In the genomic region with DNA sequence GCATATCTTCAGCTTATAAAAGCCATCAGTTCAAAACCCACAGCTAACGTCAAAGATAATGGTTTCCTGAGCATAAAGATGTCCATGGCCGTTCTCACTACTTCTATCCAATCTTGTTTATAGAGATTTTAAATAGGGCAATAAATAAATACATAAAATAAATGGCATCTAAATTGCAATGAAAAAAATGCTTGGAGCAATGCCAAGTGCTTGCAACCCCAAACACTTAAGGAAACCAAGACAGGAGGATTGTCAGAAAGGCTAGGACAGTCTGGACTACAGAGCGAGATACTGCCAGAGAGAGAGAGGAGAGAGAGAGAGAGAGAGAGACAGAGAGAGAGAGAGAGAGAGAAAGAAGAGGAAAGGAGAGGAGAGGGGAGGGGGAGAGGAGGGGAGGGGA, we compare ENCODE assay signal across 31 mouse cellular contexts.
"Had no signal": no experiment of that assay in that cellular context is flagged by ENCODE, and none has a peak within 500 bp of the region (broad histone marks: within the 10 kb centered on the region; RNA-seq: fewer than 3 reads in every experiment).

No protein-coding gene starts in this region.

- ATAC-seq: liver, embryonic 12.5 days; liver, postnatal 0 days; lung, postnatal 0 days; midbrain, embryonic 13.5 days; midbrain, embryonic 15.5 days; midbrain, embryonic 16.5 days had no signal

- H3K9me3 ChIP-seq: limb, embryonic 10.5 days; limb, embryonic 12.5 days; limb, embryonic 13.5 days; limb, embryonic 15.5 days; liver, embryonic 12.5 days; liver, embryonic 13.5 days; liver, embryonic 15.5 days; lung, embryonic 15.5 days; megakaryocyte, embryonic 14.5 days; midbrain, embryonic 12.5 days; midbrain, embryonic 13.5 days; midbrain, embryonic 15.5 days; neural tube, embryonic 12.5 days had no signal

- DNase-seq: left cerebral cortex, postnatal 4 days; liver; liver, embryonic 13.5 days; liver, postnatal 0 days; lung, adult 18-20 months; lung, adult 2 months; lung, embryonic 14.5 days; lung, postnatal 10 days; lung, postnatal 14 days; lung, postnatal 36 days; lung, postnatal 4 days; midbrain, embryonic 14.5 days had no signal

- H3K4me2 ChIP-seq: limb, embryonic 12.5 days; limb, embryonic 13.5 days; limb, embryonic 15.5 days; liver, embryonic 11.5 days; liver, embryonic 12.5 days; liver, embryonic 13.5 days; liver, embryonic 15.5 days; lung, embryonic 14.5 days; lung, embryonic 15.5 days; midbrain, embryonic 12.5 days; midbrain, embryonic 13.5 days; midbrain, embryonic 15.5 days; neural tube, embryonic 12.5 days had no signal

- H3K36me3 ChIP-seq: limb, embryonic 10.5 days; limb, embryonic 12.5 days; limb, embryonic 13.5 days; limb, embryonic 15.5 days; liver, embryonic 12.5 days; liver, embryonic 13.5 days; liver, embryonic 15.5 days; lung, embryonic 15.5 days; midbrain, embryonic 12.5 days; midbrain, embryonic 13.5 days; midbrain, embryonic 15.5 days; neural tube, embryonic 12.5 days had no signal

- H3K27ac ChIP-seq: left cerebral cortex, adult 2 months; limb, embryonic 10.5 days; limb, embryonic 12.5 days; limb, embryonic 13.5 days; limb, embryonic 15.5 days; liver, embryonic 12.5 days; liver, embryonic 13.5 days; liver, embryonic 14.5 days; liver, embryonic 15.5 days; lung, embryonic 15.5 days; macrophage; midbrain, embryonic 12.5 days; midbrain, embryonic 13.5 days; midbrain, embryonic 15.5 days; neural tube, embryonic 12.5 days had no signal

- H3K4me3 ChIP-seq: left cerebral cortex, adult 2 months; limb, embryonic 10.5 days; limb, embryonic 12.5 days; limb, embryonic 13.5 days; limb, embryonic 15.5 days; liver, embryonic 12.5 days; liver, embryonic 13.5 days; liver, embryonic 15.5 days; lung, embryonic 15.5 days; megakaryocyte, embryonic 14.5 days; midbrain, embryonic 12.5 days; midbrain, embryonic 13.5 days; midbrain, embryonic 15.5 days; myocyte; neural tube, embryonic 12.5 days had no signal

- H3K9ac ChIP-seq: limb, embryonic 12.5 days; limb, embryonic 13.5 days; limb, embryonic 15.5 days; liver, embryonic 12.5 days; liver, embryonic 13.5 days; liver, embryonic 14.5 days; liver, embryonic 15.5 days; liver, postnatal 0 days; lung, embryonic 14.5 days; lung, embryonic 15.5 days; midbrain, embryonic 12.5 days; midbrain, embryonic 13.5 days; midbrain, embryonic 15.5 days; neural tube, embryonic 12.5 days had no signal

- H3K27me3 ChIP-seq: liver, embryonic 12.5 days; liver, embryonic 13.5 days; liver, embryonic 15.5 days; megakaryocyte, embryonic 14.5 days; midbrain, embryonic 13.5 days; midbrain, embryonic 15.5 days; neural tube, embryonic 12.5 days had no signal
